Mouse (Mus musculus) midbrain, postnatal 0 days (tissue): ENCODE results near the gene Hrk. TPM values are rescaled to one million over a fixed set of nuclear protein-coding genes. Genes with fewer than 3 reads are reported as not detected.

Source experiments
- ATAC-seq: fragments of 200-750 bp; cut with Nextera tagmentation; 2 replicates; pipeline ENCODE4 v1.8.0; 2017; ENCODE audit warnings: moderate number of reproducible peaks, mild to moderate bottlenecking, moderate TSS enrichment, moderate library complexity; ENCODE audit not compliant: low FRiP score
- DNase-seq: peaks from one replicate; pipeline ENCODE4 v3.0.0-alpha.2; 2015; ENCODE audit warnings: low spot score
- H3K27ac ChIP-seq: fragments of 300-500 bp; sonication (generic); 2 replicates; pipeline ENCODE4 v1.5.1; 2014; ENCODE audit warnings: low read depth, mild to moderate bottlenecking, low read length, mixed read lengths
- H3K27me3 ChIP-seq: fragments of 300-500 bp; sonication (generic); 2 replicates; pipeline ENCODE4 v1.6.1; 2014; ENCODE audit warnings: low read length, control low read depth, mixed read lengths; ENCODE audit not compliant: insufficient read depth
- H3K36me3 ChIP-seq: fragments of 300-500 bp; sonication (generic); 2 replicates; pipeline ENCODE4 v1.6.1; 2014; ENCODE audit warnings: low read length, control low read depth, mixed read lengths; ENCODE audit not compliant: insufficient read depth
- H3K4me1 ChIP-seq: fragments of 300-500 bp; sonication (generic); 2 replicates; pipeline ENCODE4 v1.6.1; 2014; ENCODE audit warnings: mild to moderate bottlenecking, control low read depth, antibody characterized with exemption, low read length, mixed read lengths; ENCODE audit not compliant: insufficient read depth
- H3K4me2 ChIP-seq: fragments of 300-500 bp; sonication (generic); 2 replicates; pipeline ENCODE4 v1.6.1; 2014; ENCODE audit warnings: low read depth, mild to moderate bottlenecking, low read length, mixed read lengths; ENCODE audit not compliant: poor library complexity, severe bottlenecking
- H3K4me3 ChIP-seq: fragments of 300-500 bp; sonication (generic); 2 replicates; pipeline ENCODE4 v1.5.1; 2014; ENCODE audit warnings: low read depth, mild to moderate bottlenecking, low read length, moderate library complexity
- H3K9ac ChIP-seq: fragments of 300-500 bp; sonication (generic); replicated peaks from 2 replicates; pipeline ENCODE4 v1.6.1; 2014; ENCODE audit warnings: mild to moderate bottlenecking, low read length, moderate library complexity, mixed read lengths; ENCODE audit not compliant: poor library complexity, severe bottlenecking
- H3K9me3 ChIP-seq: fragments of 300-500 bp; sonication (generic); 2 replicates; pipeline ENCODE4 v1.6.1; 2016; ENCODE audit warnings: low read length, control low read depth
- CTCF ChIP-seq: IDR thresholded peaks from 2 replicates; pipeline ENCODE4 v1.5.1; 2016; ENCODE audit warnings: antibody characterized with exemption, mild to moderate bottlenecking
- WGBS: fragments of 180-500 bp; shearing (Covaris S2); extraction: QIAGEN DNeasy Blood & Tissue Kit; methylation state at CpG from one replicate; pipeline ENCODE4 v1.1.7; 2014; 5-methylcytosine and 5-hydroxymethylcytosine counted together
- polyA plus RNA-seq: library from polyadenylated mRNA; unstranded; fragments of >200 nt; fragmentation: Nextera tagmentation; extraction: Ambion mirVana; gene quantifications from 2 replicates; pipeline ENCODE4 v1.2.1, GENCODE M21; 2015
- total RNA-seq: library from RNA; depleted of rRNA; stranded (reverse); fragments of >200 nt; gene quantifications from 2 replicates; pipeline ENCODE4 v1.2.3, GENCODE M21; 2014

Hrk gene
- total and polyA plus RNA-seq, 2 experiments from 2014 or later: 6.6 to 18.2 TPM

DNA sequence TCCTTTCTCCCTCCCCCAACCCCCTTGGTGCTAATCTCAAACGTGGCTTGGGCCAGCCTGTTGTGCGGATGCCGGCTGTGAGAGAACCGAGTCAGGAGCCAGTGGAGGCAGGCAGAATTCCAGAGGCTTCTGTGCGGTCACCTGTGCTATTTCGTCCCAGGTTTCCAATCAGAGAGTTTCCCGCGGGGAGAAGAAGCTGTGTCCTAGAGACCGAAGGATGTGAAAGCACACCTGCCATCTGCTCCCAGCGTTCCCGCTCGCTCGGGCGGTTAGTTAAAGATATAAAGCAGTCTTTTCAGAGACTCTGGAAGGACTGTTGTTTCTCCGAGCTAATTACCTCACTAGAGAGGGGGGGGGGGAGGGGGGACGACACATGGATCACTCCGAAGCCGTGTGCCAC is 27.8 kb downstream of the Hrk start:
- Histone ChIP-seq H3K4me2 (no peak overlapping the region), H3K4me3 (no peak overlapping the region), H3K9me3 (no peaks in the 10 kb centered on the region), H3K27ac (no peak overlapping the region), H3K36me3 (no peaks in the 10 kb centered on the region; the same call in 1 of the 2 replicates), H3K27me3 (no peaks in the 10 kb centered on the region), H3K9ac (no peak overlapping the region), H3K4me1 (peaks cover 7% of the 10 kb centered on the region)
- 21% methylated on average over 17 of the region's 18 CpGs for WGBS
- DNase-seq (peak; percentile 38), ATAC-seq (no peak)
- no peak for TF ChIP-seq CTCF

DNA sequence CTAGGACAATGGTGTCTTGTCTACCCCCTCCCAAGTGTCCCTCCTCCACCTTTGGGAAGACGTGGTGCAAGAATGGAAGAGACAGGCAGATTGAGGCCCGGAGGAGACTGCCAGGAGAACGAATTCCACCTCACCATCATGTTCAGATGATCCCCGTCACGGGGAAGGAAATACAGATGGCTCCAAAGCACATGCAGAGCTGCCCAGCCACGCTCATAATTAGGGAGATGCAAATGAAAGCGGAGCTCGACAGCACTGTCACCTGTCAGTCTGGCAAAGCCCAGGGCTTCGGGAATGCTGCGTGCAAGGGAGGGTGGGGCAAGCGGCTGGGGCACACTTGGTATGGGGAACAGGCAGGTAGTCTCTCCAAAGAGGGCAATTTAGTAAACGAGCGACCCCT is 33.0 kb downstream of the Hrk start:
- H3K36me3 ChIP-seq: peaks cover 26% of the 10 kb centered on the region
- no peak for DNase-seq
- no peaks in the 10 kb centered on the region for H3K9me3 ChIP-seq
- H3K9ac ChIP-seq: no peak overlapping the region
- WGBS: 76% methylated on average over 13 of the region's 13 CpGs
- TF ChIP-seq CTCF: no peak
- no peak overlapping the region for H3K27ac ChIP-seq
- no peak overlapping the region for H3K4me3 ChIP-seq
- no peaks in the 10 kb centered on the region for H3K27me3 ChIP-seq
- H3K4me1 ChIP-seq: no peaks in the 10 kb centered on the region
- no peak for ATAC-seq
- no peak overlapping the region for H3K4me2 ChIP-seq

GRCm38 (mm10) chr5:118199670-118200069 is 35.2 kb downstream of the Hrk start:
- Histone ChIP-seq H3K4me3 (no peak overlapping the region), H3K27me3 (no peaks in the 10 kb centered on the region), H3K4me1 (no peaks in the 10 kb centered on the region), H3K9me3 (no peaks in the 10 kb centered on the region), H3K27ac (no peak overlapping the region), H3K4me2 (no peak overlapping the region), H3K36me3 (peaks cover 35% of the 10 kb centered on the region), H3K9ac (no peak overlapping the region)
- ATAC-seq: no peak
- DNase-seq: no peak
- TF ChIP-seq CTCF: no peak
- WGBS: 84% methylated on average over 5 of the region's 5 CpGs

DNA sequence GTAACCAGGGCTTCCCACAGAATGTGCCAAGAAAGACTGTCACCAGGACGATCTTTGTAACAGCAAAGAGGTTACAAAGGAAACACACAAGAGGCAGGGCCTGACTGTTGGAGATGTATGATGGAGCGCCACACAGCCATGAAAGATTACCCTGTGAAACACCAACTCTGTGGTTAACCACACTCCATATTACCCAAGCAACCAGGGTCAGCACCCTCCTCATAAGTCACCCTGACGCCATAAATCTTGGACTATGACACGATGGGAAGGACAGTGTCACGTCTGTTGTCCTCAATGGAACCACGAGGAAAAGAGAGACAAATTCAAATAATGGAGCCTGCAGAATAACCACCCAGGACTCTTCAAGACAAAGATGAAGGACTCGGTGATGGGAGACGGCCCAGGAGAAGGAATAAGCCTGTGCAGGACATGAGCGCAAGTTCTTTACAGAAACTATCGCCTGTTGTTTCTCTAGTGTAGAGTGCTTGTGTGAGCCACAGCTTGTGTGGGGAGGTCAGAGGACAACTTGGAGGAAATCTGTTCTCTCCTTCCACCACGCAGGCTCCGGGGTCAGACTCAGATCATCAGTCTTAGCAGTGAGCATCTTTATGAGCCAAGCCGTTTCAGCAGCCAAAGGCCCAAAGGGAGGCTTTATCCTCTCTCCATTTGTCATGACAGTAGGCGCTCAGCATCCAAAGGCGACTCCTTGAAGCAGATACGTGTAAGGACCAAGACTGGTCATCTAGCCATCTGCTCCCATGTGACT is 40.4 kb downstream of the Hrk start:
- no peaks in the 10 kb centered on the region for H3K4me1 ChIP-seq
- 85% methylated on average over 16 of the region's 16 CpGs for WGBS
- DNase-seq (no peak), ATAC-seq (no peak)
- H3K36me3 ChIP-seq: peaks cover 44% of the 10 kb centered on the region
- H3K4me3 ChIP-seq: no peak overlapping the region
- H3K4me2 ChIP-seq: no peak overlapping the region
- TF ChIP-seq CTCF: no peak
- H3K9me3 ChIP-seq: no peaks in the 10 kb centered on the region
- H3K9ac ChIP-seq: no peak overlapping the region
- no peak overlapping the region for H3K27ac ChIP-seq
- no peaks in the 10 kb centered on the region for H3K27me3 ChIP-seq

GRCm38 (mm10) chr5:118205852-118206251 is 41.4 kb downstream of the Hrk start:
- ATAC-seq: no peak
- Histone ChIP-seq H3K36me3 (peaks cover 37% of the 10 kb centered on the region), H3K4me3 (no peak overlapping the region), H3K4me1 (no peaks in the 10 kb centered on the region), H3K9ac (no peak overlapping the region), H3K27ac (no peak overlapping the region), H3K4me2 (no peak overlapping the region), H3K9me3 (no peaks in the 10 kb centered on the region), H3K27me3 (no peaks in the 10 kb centered on the region)
- no peak for DNase-seq
- TF ChIP-seq CTCF: no peak
- WGBS: 48% methylated on average over 8 of the region's 8 CpGs

- no peaks in the 10 kb centered on the region for H3K27me3 ChIP-seq
- peak overlapping the region; percentile 44 for H3K9ac ChIP-seq
- peaks cover 23% of the 10 kb centered on the region for H3K36me3 ChIP-seq
- peak overlapping the region; percentile 20 for H3K4me3 ChIP-seq
- 6% methylated on average over 5 of the region's 5 CpGs for WGBS
- H3K9me3 ChIP-seq: no peaks in the 10 kb centered on the region
- peaks cover 6% of the 10 kb centered on the region; the same call in 1 of the 2 replicates for H3K4me1 ChIP-seq
- peak overlapping the region; percentile 35 for H3K4me2 ChIP-seq
- DNase-seq: no peak
- ATAC-seq: peak; percentile 26; the same call in 1 of the 2 replicates
- TF ChIP-seq CTCF: no peak
- peak overlapping the region; percentile 68 for H3K27ac ChIP-seq
These were observed 49.6 kb downstream of the Hrk start for GRCm38 (mm10) chr5:118214012-118214411.
